Mouse (Mus musculus): ENCODE results near the gene Zfp652. TPM values are rescaled to one million over a fixed set of nuclear protein-coding genes. Genes with fewer than 3 reads are reported as not detected.

Zfp652 gene
- polyA plus RNA-seq, 1 experiment from 2014 or later, result 14.8 TPM

GRCm38 (mm10) chr11:95828181-95828964 lies 115.9 kb downstream of the Zfp652 start:
- peaks cover 47% of the 10 kb centered on the region for H3K27me3 ChIP-seq (ENCODE audit: insufficient read depth, low read length)
- H3K4me2 ChIP-seq (ENCODE audit: low read length), result no peak overlapping the region
- DNase-seq (ENCODE audit: low spot score) (no peak), ATAC-seq (replicated peaks; ENCODE audit: low FRiP score, low read depth) (no peak)
- no peak overlapping the region for H3K4me3 ChIP-seq (replicated peaks; ENCODE audit: low read depth, low read length)
- peaks cover 18% of the 10 kb centered on the region for H3K4me1 ChIP-seq (replicated peaks; ENCODE audit: insufficient read depth, low read length)
- 68% methylated on average over 11 of the region's 11 CpGs for WGBS
- no peak overlapping the region for H3K27ac ChIP-seq
- TF ChIP-seq CTCF (IDR thresholded peaks at IDR 0.05; ENCODE audit: low read depth), result no peak
- H3K9ac ChIP-seq (ENCODE audit: low read depth, low read length), result no peak overlapping the region
- H3K9me3 ChIP-seq (replicated peaks; ENCODE audit: low read length), result no peaks in the 10 kb centered on the region
- H3K36me3 ChIP-seq (ENCODE audit: insufficient read depth, low read length), result no peaks in the 10 kb centered on the region

- Histone ChIP-seq H3K27ac (no peak overlapping the region), H3K9me3 (replicated peaks; ENCODE audit: low read length) (no peaks in the 10 kb centered on the region), H3K9ac (ENCODE audit: low read depth, low read length) (no peak overlapping the region), H3K27me3 (ENCODE audit: insufficient read depth, low read length) (peaks cover 54% of the 10 kb centered on the region), H3K4me3 (replicated peaks; ENCODE audit: low read depth, low read length) (0 out of 2 replicates have a peak overlapping the region, but pooled peaks have one; percentile 32), H3K36me3 (ENCODE audit: insufficient read depth, low read length) (no peaks in the 10 kb centered on the region), H3K4me2 (ENCODE audit: low read length) (no peak overlapping the region), H3K4me1 (replicated peaks; ENCODE audit: insufficient read depth, low read length) (peaks cover 24% of the 10 kb centered on the region)
- WGBS, result 33% methylated on average over 4 of the region's 4 CpGs
- DNase-seq (ENCODE audit: low spot score) (no peak), ATAC-seq (replicated peaks; ENCODE audit: low FRiP score, low read depth) (no peak)
- TF ChIP-seq CTCF (IDR thresholded peaks at IDR 0.05; ENCODE audit: low read depth), result no peak
These were observed 117.1 kb downstream of the Zfp652 start for GRCm38 (mm10) chr11:95829526-95830050.

- ATAC-seq (replicated peaks; ENCODE audit: low FRiP score, low read depth) (no peak), DNase-seq (ENCODE audit: low spot score) (no peak)
- H3K4me3 ChIP-seq (replicated peaks; ENCODE audit: low read depth, low read length), result peak overlapping the region; percentile 32
- TF ChIP-seq CTCF (IDR thresholded peaks at IDR 0.05; ENCODE audit: low read depth), result no peak
- 4% methylated on average over 78 of the region's 80 CpGs for WGBS
- H3K9ac ChIP-seq (ENCODE audit: low read depth, low read length), result no peak overlapping the region
- H3K36me3 ChIP-seq (ENCODE audit: insufficient read depth, low read length), result no peaks in the 10 kb centered on the region
- peak overlapping the region; percentile 55 for H3K4me2 ChIP-seq (ENCODE audit: low read length)
- H3K4me1 ChIP-seq (replicated peaks; ENCODE audit: insufficient read depth, low read length), result peaks cover 28% of the 10 kb centered on the region
- H3K9me3 ChIP-seq (replicated peaks; ENCODE audit: low read length), result no peaks in the 10 kb centered on the region
- peaks cover 59% of the 10 kb centered on the region for H3K27me3 ChIP-seq (ENCODE audit: insufficient read depth, low read length)
- no peak overlapping the region for H3K27ac ChIP-seq
These were observed 118.2 kb downstream of the Zfp652 start for GRCm38 (mm10) chr11:95830411-95831275.

GRCm38 (mm10) chr11:95831276-95831619 lies 118.8 kb downstream of the Zfp652 start:
- no peak for TF ChIP-seq CTCF (IDR thresholded peaks at IDR 0.05; ENCODE audit: low read depth)
- ATAC-seq (replicated peaks; ENCODE audit: low FRiP score, low read depth) (no peak), DNase-seq (ENCODE audit: low spot score) (no peak)
- peaks cover 34% of the 10 kb centered on the region for H3K4me1 ChIP-seq (replicated peaks; ENCODE audit: insufficient read depth, low read length)
- H3K9ac ChIP-seq (ENCODE audit: low read depth, low read length), result no peak overlapping the region
- peak overlapping the region; percentile 55 for H3K4me2 ChIP-seq (ENCODE audit: low read length)
- no peaks in the 10 kb centered on the region for H3K9me3 ChIP-seq (replicated peaks; ENCODE audit: low read length)
- H3K27me3 ChIP-seq (ENCODE audit: insufficient read depth, low read length), result peaks cover 59% of the 10 kb centered on the region
- peak overlapping the region; percentile 32 for H3K4me3 ChIP-seq (replicated peaks; ENCODE audit: low read depth, low read length)
- 5% methylated on average over 10 of the region's 10 CpGs for WGBS
- H3K27ac ChIP-seq, result no peak overlapping the region
- no peaks in the 10 kb centered on the region for H3K36me3 ChIP-seq (ENCODE audit: insufficient read depth, low read length)

GRCm38 (mm10) chr11:95831641-95832040 lies 119.2 kb downstream of the Zfp652 start:
- DNase-seq (ENCODE audit: low spot score), result no peak
- H3K4me1 ChIP-seq (replicated peaks; ENCODE audit: insufficient read depth, low read length), result peaks cover 36% of the 10 kb centered on the region
- peak overlapping the region; percentile 55 for H3K4me2 ChIP-seq (ENCODE audit: low read length)

More at GRCm38 (mm10) chr11:95831641-95832040, 119.2 kb downstream of the Zfp652 start:
- no peaks in the 10 kb centered on the region for H3K9me3 ChIP-seq (replicated peaks; ENCODE audit: low read length)
- ATAC-seq (replicated peaks; ENCODE audit: low FRiP score, low read depth), result no peak
- H3K27ac ChIP-seq, result no peak overlapping the region
- H3K4me3 ChIP-seq (replicated peaks; ENCODE audit: low read depth, low read length), result peak overlapping the region; percentile 32; the same call in 1 of the 2 replicates
- TF ChIP-seq CTCF (IDR thresholded peaks at IDR 0.05; ENCODE audit: low read depth), result no peak; the same call in 1 of the 2 replicates
- H3K27me3 ChIP-seq (ENCODE audit: insufficient read depth, low read length), result peaks cover 57% of the 10 kb centered on the region
- no peak overlapping the region for H3K9ac ChIP-seq (ENCODE audit: low read depth, low read length)
- no peaks in the 10 kb centered on the region for H3K36me3 ChIP-seq (ENCODE audit: insufficient read depth, low read length)
- 10% methylated on average over 15 of the region's 15 CpGs for whole genome bisulfite sequencing

Data from kidney, postnatal 0 days (tissue).